8 mouse cellular contexts compared by ENCODE assay signal in the genomic region with DNA sequence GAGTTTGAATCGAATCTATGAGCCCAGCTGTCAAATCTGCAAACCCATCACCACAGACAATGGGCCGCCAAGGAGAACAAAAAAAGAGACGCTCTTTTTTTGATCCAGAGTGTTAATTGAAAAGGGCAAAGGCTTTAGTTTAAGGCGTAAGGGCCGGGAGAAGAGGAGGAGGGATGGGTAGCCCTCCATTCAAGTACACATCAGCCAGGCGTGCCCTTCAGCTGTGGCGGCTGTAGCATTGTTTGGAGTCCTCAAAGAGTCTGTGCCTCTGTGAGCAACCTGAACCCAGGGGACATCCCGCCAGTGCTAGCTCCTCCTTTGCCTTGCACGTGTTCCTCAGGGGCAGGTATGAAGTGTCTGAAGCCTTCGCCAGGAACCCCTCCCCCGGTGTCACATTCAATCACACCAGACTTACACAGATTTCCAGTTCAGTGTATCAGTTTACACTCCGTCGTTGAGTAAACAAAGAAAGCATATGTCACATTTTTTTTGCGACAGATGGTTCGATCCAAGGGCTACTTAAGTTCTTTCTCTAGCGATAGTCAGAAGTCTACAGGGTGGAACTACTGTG. TPM values are rescaled to one million over a fixed set of nuclear protein-coding genes. Genes with fewer than 3 reads are reported as not detected.
DNase-seq lines count a peak whose midpoint lies in the region; ATAC-seq and TF ChIP-seq lines count a peak whose summit lies in the region.

No protein-coding gene starts in this region.

- no peak for ATAC-seq in CD4-positive, CD25-positive, alpha-beta regulatory T cell, adult 4 months
- ATAC-seq in heart, postnatal 0 days (ENCODE audit: insufficient read depth, low read depth): no peak
- ATAC-seq in megakaryocyte progenitor cell, adult 5-6 weeks (replicated peaks; ENCODE audit: poor library complexity): no peak

- DNase-seq in CD4-positive, CD25-positive, alpha-beta regulatory T cell, adult 2 months (ENCODE audit: low read depth, low spot score): peak; percentile 12
- peak; percentile 31 to 35 for DNase-seq in B cell, adult 2 months
- DNase-seq in heart, postnatal 0 days (ENCODE audit: low spot score): no peak
- DNase-seq in midbrain, embryonic 10.5 days (ENCODE audit: low spot score): peak; percentile 56
- no peak for DNase-seq in spleen, postnatal 10 days (ENCODE audit: low spot score in 2 of 2)
- no peak for DNase-seq in left cerebral cortex, adult 18-20 months (ENCODE audit: low spot score in 2 of 2)

- no peak overlapping the region for H3K27ac ChIP-seq in heart, postnatal 0 days (ENCODE audit: low read depth)
- peak overlapping the region; percentile 84 for H3K27ac ChIP-seq in midbrain, embryonic 10.5 days (replicated peaks)

- no peak overlapping the region for H3K9ac ChIP-seq in heart, postnatal 0 days (replicated peaks; ENCODE audit: low read depth, low read length)

- peak overlapping the region; percentile 61 for H3K4me3 ChIP-seq in heart, postnatal 0 days (ENCODE audit: low read depth, low read length)
- peak overlapping the region; percentile 67 for H3K4me3 ChIP-seq in midbrain, embryonic 10.5 days

- peaks cover 65% of the 10 kb centered on the region for H3K27me3 ChIP-seq in heart, postnatal 0 days (ENCODE audit: control insufficient read depth, insufficient read depth, low read length)
- peaks cover 85% of the 10 kb centered on the region for H3K27me3 ChIP-seq in midbrain, embryonic 10.5 days (ENCODE audit: low read depth, poor library complexity, severe bottlenecking)

- H3K4me2 ChIP-seq in heart, postnatal 0 days (ENCODE audit: low read depth, low read length): peak overlapping the region; percentile 97; the same call in 1 of the 2 replicates

- no peak for TF ChIP-seq CTCF in heart, postnatal 0 days (IDR thresholded peaks at IDR 0.05; ENCODE audit: low read depth)

- no peaks in the 10 kb centered on the region for H3K9me3 ChIP-seq in heart, postnatal 0 days (replicated peaks; ENCODE audit: control insufficient read depth, low read length)
- H3K9me3 ChIP-seq in midbrain, embryonic 10.5 days (replicated peaks): no peaks in the 10 kb centered on the region

- no peak for TF ChIP-seq EP300 in heart, postnatal 0 days (IDR thresholded peaks at IDR 0.05; ENCODE audit: low read depth)

- peaks cover 15% of the 10 kb centered on the region for H3K4me1 ChIP-seq in heart, postnatal 0 days (ENCODE audit: control insufficient read depth, insufficient read depth)
- H3K4me1 ChIP-seq in midbrain, embryonic 10.5 days: peaks cover 67% of the 10 kb centered on the region

- WGBS in heart, postnatal 0 days: 13% methylated on average over 16 of the region's 16 CpGs
- WGBS in midbrain, embryonic 10.5 days: 6% methylated on average over 16 of the region's 16 CpGs

- H3K36me3 ChIP-seq in heart, postnatal 0 days (replicated peaks; ENCODE audit: control insufficient read depth, insufficient read depth, low read length): no peaks in the 10 kb centered on the region
- no peaks in the 10 kb centered on the region for H3K36me3 ChIP-seq in midbrain, embryonic 10.5 days

RNA-seq across cellular contexts. Expression of a gene that starts 0.9 kb away (rescaled TPM):
- 1 to 10 TPM; 1.1 to 1.7 TPM for polyA plus RNA-seq in CD4-positive, CD25-positive, alpha-beta regulatory T cell, adult 4 months (2017; shearing (Covaris generic))
- total RNA-seq in heart, postnatal 0 days (2014; rRNA removed; ENCODE audit: low replicate concordance): 0.65 and 5.0 TPM in 2 replicates
- polyA plus RNA-seq in heart, postnatal 0 days (2015; fragmentation: Nextera tagmentation; extraction: Ambion mirVana): 0.63 and 0.99 TPM in 2 replicates
- polyA plus RNA-seq in midbrain, embryonic 10.5 days (2016; fragmentation: Nextera tagmentation; extraction: Ambion mirVana): 22.1 and 34.3 TPM in 2 replicates
- 10 to 100 TPM; 30.8 to 36.6 TPM for total RNA-seq in left cerebral cortex, adult 18-20 months (2021)
- 0.20 TPM in 1 of 2 replicates, not detected in the other for total RNA-seq in megakaryocyte progenitor cell, adult 5-6 weeks (2015)
- total RNA-seq in megakaryocyte progenitor cell, adult 5-6 weeks (2017): 0.03 and 0.08 TPM in 2 replicates

RNA-seq across cellular contexts. Expression of a gene that starts 55.2 kb away (rescaled TPM):
- polyA plus RNA-seq in CD4-positive, CD25-positive, alpha-beta regulatory T cell, adult 4 months (2017; shearing (Covaris generic)): not detected
- total RNA-seq in heart, postnatal 0 days (2014; rRNA removed; ENCODE audit: low replicate concordance): not detected in 2 replicates
- polyA plus RNA-seq in heart, postnatal 0 days (2015; fragmentation: Nextera tagmentation; extraction: Ambion mirVana): not detected in 2 replicates
- polyA plus RNA-seq in midbrain, embryonic 10.5 days (2016; fragmentation: Nextera tagmentation; extraction: Ambion mirVana): not detected in 2 replicates
- total RNA-seq in left cerebral cortex, adult 18-20 months (2021): not detected
- total RNA-seq in megakaryocyte progenitor cell, adult 5-6 weeks (2015): not detected in 2 replicates
- total RNA-seq in megakaryocyte progenitor cell, adult 5-6 weeks (2017): not detected in 2 replicates

Comparison
In these comparisons a context has a peak if more than half of its experiments do, and no peak if none do; other contexts are left out.
1. DNase-seq: peak in CD4-positive, CD25-positive, alpha-beta regulatory T cell, adult 2 months (single experiment), B cell, adult 2 months (2 of 2) and midbrain, embryonic 10.5 days (single experiment); none in heart, postnatal 0 days (single experiment), spleen, postnatal 10 days (0 of 2) and left cerebral cortex, adult 18-20 months (0 of 2).